Mouse (Mus musculus) liver, adult 2 months (tissue): ENCODE results near the gene 2510039O18Rik. TPM values are rescaled to one million over a fixed set of nuclear protein-coding genes. Genes with fewer than 3 reads are reported as not detected.
A peak's percentile ranks its signal among the peaks of the same experiment; 100 is the strongest.

Experiments
- DNase-seq: peaks from one replicate; pipeline ENCODE4 v3.0.0-alpha.2; 2011; ENCODE audit warnings: low read depth, low spot score; ENCODE audit errors: extremely low read depth
- H3K27ac ChIP-seq: fragments of 200-500 bp; replicated peaks from 2 replicates; pipeline ENCODE4 v1.5.1; 2012; ENCODE audit warnings: low read depth, mild to moderate bottlenecking, control low read depth, inconsistent platforms, low read length; ENCODE audit not compliant: insufficient read depth
- H3K27me3 ChIP-seq: fragments of 200-500 bp; 2 replicates; pipeline ENCODE4 v1.6.1; 2012; ENCODE audit warnings: mild to moderate bottlenecking, moderate library complexity, low read length, inconsistent platforms; ENCODE audit not compliant: control insufficient read depth, insufficient read depth
- H3K36me3 ChIP-seq: fragments of 200-500 bp; 2 replicates; pipeline ENCODE4 v1.6.1; 2012; ENCODE audit warnings: low read length, inconsistent platforms; ENCODE audit not compliant: control insufficient read depth, insufficient read depth
- H3K4me1 ChIP-seq: fragments of 200-500 bp; 2 replicates; pipeline ENCODE4 v1.6.1; 2011; ENCODE audit warnings: low read length; ENCODE audit not compliant: control insufficient read depth, insufficient read depth
- H3K4me3 ChIP-seq: fragments of 200-500 bp; 2 replicates; pipeline ENCODE4 v1.5.1; 2011; ENCODE audit warnings: low read depth, mild to moderate bottlenecking, control low read depth, low read length, moderate library complexity; ENCODE audit not compliant: insufficient read depth
- H3K79me2 ChIP-seq: fragments of 200-500 bp; 2 replicates; pipeline ENCODE4 v1.6.1; 2012; ENCODE audit warnings: inconsistent platforms, mild to moderate bottlenecking, low read length, moderate library complexity; ENCODE audit not compliant: control insufficient read depth, insufficient read depth
- H3K9ac ChIP-seq: fragments of 200-500 bp; 2 replicates; pipeline ENCODE4 v1.6.1; 2012; ENCODE audit warnings: low read depth, mild to moderate bottlenecking, control low read depth, inconsistent platforms, low read length
- CTCF ChIP-seq: fragments of 200-500 bp; IDR thresholded peaks from 2 replicates; pipeline ENCODE4 v1.5.1; 2011; ENCODE audit warnings: low read depth, low read length, control low read depth
- POLR2A ChIP-seq: fragments of 200-500 bp; IDR thresholded peaks from 2 replicates; pipeline ENCODE4 v1.6.1; 2011; ENCODE audit warnings: low read length, control low read depth; ENCODE audit not compliant: insufficient read depth; ENCODE audit errors: extremely low read depth
- WGBS: fragments of 180-500 bp; shearing (Covaris S2); methylation state at CpG from one replicate; pipeline ENCODE4 v1.1.7; 2018; 5-methylcytosine and 5-hydroxymethylcytosine counted together
- polyA plus RNA-seq: library from polyadenylated mRNA; depleted of rRNA; stranded (reverse); fragments of >200 nt; gene quantifications from 2 replicates; pipeline ENCODE4 v1.2.3, GENCODE M21; 2012
- total RNA-seq: library from RNA; depleted of rRNA; stranded (reverse); fragments of >200 nt; gene quantifications from 2 replicates; pipeline ENCODE4 v1.2.3, GENCODE M21; 2014

Gene 2510039O18Rik
- total and polyA plus RNA-seq, 2 experiments: 13.5 to 40.1 TPM

DNA sequence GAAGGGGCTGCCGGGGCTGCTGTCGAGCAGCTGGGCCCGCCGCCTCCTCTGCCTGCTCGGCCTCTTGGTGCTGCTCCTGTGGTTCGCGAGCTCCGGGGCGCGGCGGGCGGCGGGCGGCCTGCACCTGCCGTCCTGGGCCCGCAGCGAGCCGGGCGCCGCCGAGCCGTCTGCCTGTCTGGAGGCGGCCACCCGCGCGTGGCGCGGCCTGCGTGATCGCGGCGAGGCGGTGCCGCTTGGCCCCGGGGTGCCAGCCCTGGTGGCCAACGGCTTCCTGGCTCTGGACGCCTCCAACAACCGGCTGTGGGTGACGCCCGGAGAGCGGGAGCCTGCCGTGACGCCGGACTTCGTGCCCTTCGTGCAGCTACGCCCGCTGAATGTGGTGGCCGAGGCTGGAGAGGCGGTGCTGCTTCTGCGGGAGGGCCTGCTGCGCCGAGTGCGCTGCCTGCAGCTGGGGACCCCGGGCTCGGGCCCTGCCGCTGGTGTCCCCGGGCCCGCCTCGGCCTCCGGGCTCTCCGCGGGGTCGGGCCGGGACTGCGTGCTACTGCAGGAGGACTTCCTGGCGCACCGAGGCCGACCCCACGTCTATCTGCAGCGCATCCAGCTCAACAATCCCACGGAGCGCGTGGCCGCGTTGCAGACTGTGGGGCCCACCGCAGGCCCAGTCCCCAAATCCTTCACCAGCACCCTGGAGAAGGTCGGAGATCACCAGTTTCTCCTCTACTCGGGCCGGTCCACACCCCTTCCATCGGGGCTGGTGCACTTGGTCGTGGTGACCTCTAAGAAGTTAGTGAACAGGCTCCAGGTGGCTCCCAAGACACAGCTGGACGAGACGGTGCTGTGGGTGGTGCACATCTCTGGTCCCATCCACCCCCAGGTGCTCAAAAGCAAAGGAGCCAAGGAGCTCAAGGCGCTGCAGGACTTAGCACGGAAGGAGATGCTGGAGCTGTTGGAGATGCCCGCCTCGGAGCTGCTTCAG, 638 bp downstream of the 2510039O18Rik start:
- Histone ChIP-seq H3K27ac (peak overlapping the region; percentile 34; the same call in 1 of the 2 replicates), H3K9ac (peak overlapping the region; percentile 87), H3K79me2 (peaks cover 18% of the 10 kb centered on the region), H3K4me3 (peak overlapping the region; percentile 75), H3K36me3 (peaks cover 10% of the 10 kb centered on the region; the same call in 1 of the 2 replicates), H3K27me3 (no peaks in the 10 kb centered on the region), H3K4me1 (peaks cover 26% of the 10 kb centered on the region)
- 6% methylated on average over 85 of the region's 88 CpGs for WGBS
- peak; percentile 12 for DNase-seq
- TF ChIP-seq POLR2A (no peak), CTCF (no peak)

DNA sequence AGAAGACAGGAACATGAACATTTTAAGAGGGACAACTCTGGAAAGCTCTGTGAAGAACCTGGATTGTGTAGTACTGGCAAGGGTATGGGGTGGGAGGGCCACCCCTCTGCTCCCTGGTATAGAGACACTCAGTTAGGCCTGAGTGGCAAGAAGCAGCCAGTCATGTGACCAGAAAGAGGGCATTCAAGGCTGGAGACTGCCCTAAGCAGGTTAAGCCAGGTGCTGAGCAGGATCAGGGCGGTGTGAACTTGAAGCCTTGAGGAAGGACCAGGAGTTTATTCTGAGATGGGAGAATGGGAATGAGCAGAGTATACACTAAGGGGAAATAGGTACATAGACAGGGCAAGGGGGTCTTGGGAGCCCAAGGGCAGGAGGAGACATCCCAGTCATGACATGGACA, 2.3 kb downstream of the 2510039O18Rik start:
- Histone ChIP-seq H3K36me3 (peaks cover 11% of the 10 kb centered on the region; the same call in 1 of the 2 replicates), H3K9ac (no peak overlapping the region), H3K27me3 (no peaks in the 10 kb centered on the region), H3K4me3 (no peak overlapping the region), H3K27ac (no peak overlapping the region), H3K4me1 (peaks cover 26% of the 10 kb centered on the region), H3K79me2 (peaks cover 16% of the 10 kb centered on the region)
- TF ChIP-seq CTCF (no peak), POLR2A (no peak)
- 93% methylated on average over 1 of the region's 1 CpGs for WGBS
- DNase-seq: no peak

DNA sequence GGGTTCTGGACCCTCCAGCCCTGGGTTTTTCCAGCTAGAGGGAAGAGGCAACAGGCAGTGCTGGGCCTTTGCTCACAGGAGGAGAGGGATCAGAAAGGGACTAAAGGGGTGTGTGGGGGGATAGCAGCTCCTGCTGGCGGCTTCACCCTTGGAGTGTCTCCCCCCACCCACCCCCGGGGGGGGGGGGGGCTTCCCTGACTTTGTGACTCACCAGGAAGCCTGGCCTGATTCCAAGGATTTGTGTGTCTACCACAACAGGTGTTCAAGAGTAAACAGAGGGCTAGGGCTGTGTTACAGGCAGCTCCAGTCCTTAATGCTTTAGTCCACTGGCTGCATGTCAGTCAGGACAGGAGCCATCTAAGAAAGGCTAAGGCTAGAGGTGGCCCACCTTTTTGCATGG, 6.8 kb downstream of the 2510039O18Rik start:
- no peak overlapping the region for H3K27ac ChIP-seq
- H3K4me3 ChIP-seq: no peak overlapping the region
- H3K9ac ChIP-seq: no peak overlapping the region
- no peak for TF ChIP-seq CTCF
- TF ChIP-seq POLR2A: no peak
- 48% methylated on average over 2 of the region's 2 CpGs for WGBS
- H3K79me2 ChIP-seq: peaks cover 4% of the 10 kb centered on the region; the same call in 1 of the 2 replicates
- no peak for DNase-seq
- no peaks in the 10 kb centered on the region for H3K27me3 ChIP-seq
- peaks cover 8% of the 10 kb centered on the region; the same call in 1 of the 2 replicates for H3K4me1 ChIP-seq
- peaks cover 11% of the 10 kb centered on the region; the same call in 1 of the 2 replicates for H3K36me3 ChIP-seq

DNA sequence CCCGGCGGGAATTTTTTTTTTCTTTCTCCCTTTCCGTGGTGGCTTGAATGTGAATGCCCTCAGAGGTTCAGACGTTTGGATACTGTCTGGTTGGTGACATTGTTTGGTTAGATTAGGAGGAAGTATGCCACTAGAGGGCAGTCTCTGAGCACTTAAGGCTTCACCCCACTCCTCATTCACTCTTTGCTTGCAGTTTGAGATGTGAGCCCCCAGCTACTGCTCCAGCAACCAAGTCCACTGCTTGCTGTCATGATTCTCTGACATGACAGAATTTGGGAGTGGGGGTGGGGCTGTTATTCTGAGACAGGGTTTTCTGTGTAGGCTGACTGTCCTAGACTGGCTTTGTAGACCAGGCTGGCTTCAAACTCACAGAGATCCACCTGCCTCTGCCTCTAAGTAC, 12.9 kb downstream of the 2510039O18Rik start:
- Histone ChIP-seq H3K4me3 (no peak overlapping the region), H3K4me1 (no peaks in the 10 kb centered on the region), H3K27me3 (no peaks in the 10 kb centered on the region), H3K27ac (no peak overlapping the region), H3K79me2 (no peaks in the 10 kb centered on the region), H3K9ac (no peak overlapping the region), H3K36me3 (no peaks in the 10 kb centered on the region; the same call in 1 of the 2 replicates)
- WGBS: 6% methylated on average over 4 of the region's 4 CpGs
- peak; percentile 32 for DNase-seq
- TF ChIP-seq POLR2A: no peak
- TF ChIP-seq CTCF: peak; percentile 30

DNA sequence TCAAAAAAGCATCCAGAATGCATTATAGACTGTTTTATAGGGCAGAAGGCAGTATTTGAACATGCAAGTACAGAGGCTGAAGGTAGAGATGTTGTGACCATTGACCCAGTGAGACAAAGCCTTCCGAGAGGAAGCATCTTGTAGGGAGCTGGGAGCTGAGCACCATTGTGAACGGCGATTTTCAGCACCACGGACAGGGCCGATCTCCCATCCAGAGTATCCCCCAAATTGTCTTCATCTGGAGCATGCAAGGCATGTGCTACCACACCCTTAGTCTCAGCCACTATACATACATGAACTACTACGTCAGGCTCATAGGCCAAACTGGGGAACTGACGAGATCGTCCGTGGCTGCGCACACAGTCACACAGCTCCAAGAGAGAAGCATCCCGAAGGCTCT, 16.4 kb downstream of the 2510039O18Rik start:
- H3K79me2 ChIP-seq: no peaks in the 10 kb centered on the region
- DNase-seq: no peak
- 43% methylated on average over 11 of the region's 11 CpGs for WGBS
- no peaks in the 10 kb centered on the region for H3K27me3 ChIP-seq
- TF ChIP-seq POLR2A (no peak), CTCF (no peak)
- no peaks in the 10 kb centered on the region for H3K4me1 ChIP-seq
- H3K4me3 ChIP-seq: no peak overlapping the region
- H3K9ac ChIP-seq: no peak overlapping the region
- H3K27ac ChIP-seq: no peak overlapping the region
- no peaks in the 10 kb centered on the region for H3K36me3 ChIP-seq
